Mouse (Mus musculus): ENCODE measurements around the gene Ccdc33. TPM values are rescaled to one million over a fixed set of nuclear protein-coding genes. Genes with fewer than 3 reads are reported as not detected.
A peak's percentile ranks its signal among the peaks of the same experiment; 100 is the strongest.

The Ccdc33 gene
- total RNA-seq, 2 experiments from 2014 or later, result not detected

DNA sequence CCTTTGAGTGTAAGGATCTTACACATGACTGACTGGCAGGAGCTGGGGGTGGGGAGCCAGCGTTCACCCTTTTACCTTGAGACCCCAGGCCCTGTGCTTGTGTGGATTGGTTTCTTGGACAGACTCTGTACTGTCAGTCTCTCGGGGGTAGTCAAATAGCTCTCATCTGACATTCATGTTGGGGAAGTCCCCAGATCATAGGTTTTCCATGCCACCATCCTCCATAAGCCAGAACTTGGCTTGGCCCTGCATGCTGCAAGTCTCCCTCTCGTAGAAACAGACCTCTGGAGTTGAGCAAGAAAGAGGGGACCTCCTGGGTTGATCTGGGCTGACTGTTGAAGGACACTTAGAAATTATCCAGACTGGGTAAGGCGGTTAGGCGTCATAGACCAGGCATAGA lies 100.2 kb downstream of the Ccdc33 start:
- no peak for ATAC-seq (replicated peaks; ENCODE audit: poor library complexity, severe bottlenecking)

DNA sequence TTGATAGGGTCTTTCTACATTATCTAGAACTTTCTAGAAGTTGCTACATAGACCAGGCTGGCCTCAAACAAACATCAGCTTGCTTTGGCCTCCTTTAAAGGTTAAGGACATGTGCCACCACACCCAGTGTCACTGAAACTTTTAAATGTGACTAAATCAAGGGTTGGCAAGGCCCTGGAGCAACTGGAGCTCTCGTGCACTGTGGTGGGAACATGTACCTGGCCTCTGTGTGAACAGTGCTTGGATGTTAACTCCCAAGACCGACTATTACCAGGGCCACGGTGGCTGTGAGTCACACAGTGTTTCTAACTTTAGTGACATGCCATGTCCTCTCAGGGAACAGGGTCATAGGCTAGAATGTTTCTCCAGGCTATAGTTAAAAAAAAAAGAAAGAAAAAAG lies 101.7 kb downstream of the Ccdc33 start:
- no peak for ATAC-seq (replicated peaks; ENCODE audit: poor library complexity, severe bottlenecking)

DNA sequence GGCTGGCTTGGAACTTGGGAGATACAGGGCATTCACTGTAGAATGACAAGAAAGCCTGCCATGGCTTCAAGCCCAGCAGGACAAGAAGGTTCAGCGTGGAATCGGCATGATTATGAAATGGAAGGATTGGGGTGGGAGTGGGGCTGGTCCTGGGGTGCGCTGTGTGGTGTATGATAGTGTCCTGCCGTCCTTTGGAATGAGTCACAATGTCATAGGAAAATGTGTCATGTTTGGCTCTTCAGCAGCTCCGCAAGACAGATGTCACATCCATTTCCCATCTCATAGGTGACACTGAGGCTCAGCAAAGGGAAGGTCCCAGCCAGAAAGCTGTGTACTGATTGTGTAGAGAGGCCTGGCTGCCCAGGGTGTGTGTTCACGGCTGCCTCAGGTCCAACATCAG lies 102.8 kb downstream of the Ccdc33 start:
- ATAC-seq (replicated peaks; ENCODE audit: poor library complexity, severe bottlenecking), result no peak

DNA sequence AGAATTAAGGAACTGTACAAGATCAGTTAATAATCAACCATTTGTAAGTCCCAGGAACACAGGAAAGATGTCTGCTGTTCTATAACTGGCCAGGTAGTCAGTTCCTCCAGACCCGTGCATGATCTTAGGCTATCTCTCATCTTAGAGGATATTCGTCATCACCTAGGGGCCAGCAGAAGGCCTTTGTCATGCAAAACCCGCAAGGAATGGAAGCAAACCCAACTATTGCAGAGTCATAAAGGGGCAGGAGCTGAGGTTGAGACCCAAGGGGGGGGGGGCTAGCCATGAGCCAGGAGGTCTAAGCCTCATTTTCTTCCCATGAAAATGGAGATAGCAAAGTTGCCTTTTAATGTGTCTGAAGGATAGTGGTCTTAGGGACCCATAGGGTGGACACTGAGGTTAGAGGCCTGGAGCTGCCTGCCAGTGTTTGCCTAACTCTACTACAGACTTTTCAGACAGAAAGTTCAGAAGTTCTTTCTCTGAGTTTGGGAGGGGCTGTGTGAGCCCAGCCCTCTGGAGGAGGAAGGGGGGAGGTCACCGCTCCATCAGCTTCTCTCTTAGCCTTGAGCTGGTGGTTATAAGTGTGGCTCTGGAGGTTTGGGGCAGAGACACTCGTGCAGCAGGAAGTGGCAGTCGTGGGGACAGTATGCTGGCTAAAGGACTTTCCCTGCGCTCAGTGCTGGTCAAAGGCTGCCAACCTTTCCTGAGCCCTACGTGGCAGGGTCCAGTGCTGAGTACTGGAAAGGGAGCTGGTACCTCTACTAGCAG lies 104.0 kb downstream of the Ccdc33 start:
- peak; percentile 62 for ATAC-seq (replicated peaks; ENCODE audit: poor library complexity, severe bottlenecking)

DNA sequence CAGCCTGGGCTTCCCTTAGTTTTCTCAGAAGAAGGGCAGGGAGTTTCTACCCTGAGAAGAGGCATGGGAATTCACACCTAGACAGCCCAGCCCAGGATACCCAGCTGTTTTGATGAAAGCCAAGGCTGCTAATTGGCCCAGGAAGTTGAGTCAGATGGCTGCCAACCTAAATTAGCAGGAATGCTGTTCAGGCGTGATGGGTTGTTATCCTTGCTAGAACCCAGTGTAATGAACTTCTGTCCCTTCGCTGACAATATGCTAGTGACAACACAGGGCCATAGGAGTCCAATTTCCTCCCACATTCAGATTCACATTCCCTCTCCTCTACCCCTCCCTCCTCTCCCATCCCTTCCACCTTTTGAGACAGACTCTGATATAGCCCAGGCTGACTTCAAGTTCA lies 105.7 kb downstream of the Ccdc33 start:
- ATAC-seq (replicated peaks; ENCODE audit: poor library complexity, severe bottlenecking), result no peak

DNA sequence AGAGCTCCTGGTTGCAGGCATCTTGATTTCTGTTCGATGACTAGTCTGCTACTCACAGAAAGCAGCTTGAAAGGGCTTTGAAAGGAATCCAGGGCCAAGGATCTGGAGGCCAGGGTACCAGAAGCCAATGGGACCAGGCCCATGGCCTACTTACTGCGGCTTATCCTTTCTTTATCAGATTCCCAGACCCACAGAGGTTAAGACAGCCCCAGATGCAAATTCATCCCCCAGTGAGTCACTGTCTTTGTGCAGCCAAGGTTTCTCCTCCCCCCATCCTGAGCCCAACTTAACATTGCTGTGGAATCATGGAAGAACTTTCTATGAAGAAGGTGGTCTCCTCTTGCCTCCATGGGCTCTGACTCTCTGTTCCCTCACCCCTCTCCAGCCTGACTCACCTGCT lies 106.1 kb downstream of the Ccdc33 start:
- no peak for ATAC-seq (replicated peaks; ENCODE audit: poor library complexity, severe bottlenecking)

DNA sequence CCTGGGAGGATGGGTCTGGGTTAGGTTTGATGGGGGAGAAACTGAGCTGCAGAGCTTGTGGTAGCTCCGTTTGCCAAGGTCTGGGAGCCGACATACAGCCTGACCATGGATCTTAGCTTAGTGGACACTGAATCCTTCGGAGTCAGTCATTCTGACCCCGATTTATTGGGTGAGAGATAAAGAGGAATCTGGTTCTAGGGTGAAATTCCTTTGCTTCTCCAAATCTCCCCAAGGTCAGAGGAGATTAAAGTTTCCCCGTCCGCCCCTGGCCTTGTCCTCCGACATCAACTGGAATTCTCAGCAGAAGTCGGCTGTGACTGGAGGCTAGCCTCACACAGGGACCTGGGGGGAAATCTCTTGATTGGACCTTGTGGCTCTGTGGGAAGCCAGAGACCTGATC lies 107.1 kb downstream of the Ccdc33 start:
- no peak for ATAC-seq (replicated peaks; ENCODE audit: poor library complexity, severe bottlenecking)

DNA sequence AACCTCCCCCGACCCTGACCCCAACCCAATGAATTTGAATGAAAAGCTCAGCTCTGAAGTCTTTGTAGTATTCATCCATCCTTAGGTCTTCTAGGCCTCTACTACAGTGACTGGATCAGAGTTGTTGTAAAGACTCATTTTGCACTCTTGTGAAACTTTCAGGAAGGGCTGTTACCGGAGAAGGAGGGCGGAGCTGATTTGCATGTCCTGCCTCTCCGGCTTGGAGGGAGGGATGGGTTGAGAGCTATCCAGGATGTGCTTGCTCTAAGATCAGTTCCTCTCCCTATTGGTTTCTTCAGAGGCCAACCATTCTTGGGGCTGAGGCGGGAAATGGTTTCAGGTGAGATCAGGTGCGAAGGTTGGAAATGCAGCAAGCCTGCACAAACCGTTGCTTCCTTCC lies 107.6 kb downstream of the Ccdc33 start:
- ATAC-seq (replicated peaks; ENCODE audit: poor library complexity, severe bottlenecking), result peak; percentile 56

DNA sequence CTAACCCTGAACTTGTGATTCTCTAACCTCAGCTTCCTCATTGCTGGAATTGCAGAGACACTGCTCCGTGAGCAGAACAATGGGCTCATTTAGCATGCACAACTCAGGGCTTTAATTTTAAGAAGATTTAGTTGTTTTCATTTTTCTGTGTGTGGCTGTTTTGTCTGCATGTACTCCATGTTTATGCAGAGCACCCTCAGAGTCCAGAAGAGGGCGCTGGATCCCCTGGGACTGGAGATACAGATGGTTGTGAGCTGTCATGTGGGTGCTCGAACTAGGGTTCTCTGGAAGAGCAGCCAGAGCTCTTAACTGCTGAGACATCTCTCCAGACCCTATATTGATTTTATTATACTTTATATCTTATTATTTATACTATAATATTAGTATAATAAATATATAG lies 109.0 kb downstream of the Ccdc33 start:
- no peak for ATAC-seq (replicated peaks; ENCODE audit: poor library complexity, severe bottlenecking)

DNA sequence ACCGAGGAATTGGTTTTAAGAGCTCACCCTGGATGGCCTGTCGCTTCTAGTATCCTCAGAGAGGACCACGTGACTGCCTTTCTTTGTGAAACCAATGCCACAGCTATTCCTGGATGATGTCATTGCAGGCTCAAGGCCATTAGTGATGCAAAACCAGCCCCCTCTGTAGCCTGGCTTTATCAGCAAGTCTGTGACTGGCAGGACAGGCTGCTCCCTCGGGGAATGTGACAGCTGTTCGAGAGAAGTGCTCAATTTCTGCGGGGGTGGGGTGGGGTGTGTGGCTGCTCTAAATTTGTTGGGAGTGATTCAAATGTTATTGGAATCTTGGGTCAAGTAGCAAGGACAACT lies 109.6 kb downstream of the Ccdc33 start:
- ATAC-seq (replicated peaks; ENCODE audit: poor library complexity, severe bottlenecking), result no peak

DNA sequence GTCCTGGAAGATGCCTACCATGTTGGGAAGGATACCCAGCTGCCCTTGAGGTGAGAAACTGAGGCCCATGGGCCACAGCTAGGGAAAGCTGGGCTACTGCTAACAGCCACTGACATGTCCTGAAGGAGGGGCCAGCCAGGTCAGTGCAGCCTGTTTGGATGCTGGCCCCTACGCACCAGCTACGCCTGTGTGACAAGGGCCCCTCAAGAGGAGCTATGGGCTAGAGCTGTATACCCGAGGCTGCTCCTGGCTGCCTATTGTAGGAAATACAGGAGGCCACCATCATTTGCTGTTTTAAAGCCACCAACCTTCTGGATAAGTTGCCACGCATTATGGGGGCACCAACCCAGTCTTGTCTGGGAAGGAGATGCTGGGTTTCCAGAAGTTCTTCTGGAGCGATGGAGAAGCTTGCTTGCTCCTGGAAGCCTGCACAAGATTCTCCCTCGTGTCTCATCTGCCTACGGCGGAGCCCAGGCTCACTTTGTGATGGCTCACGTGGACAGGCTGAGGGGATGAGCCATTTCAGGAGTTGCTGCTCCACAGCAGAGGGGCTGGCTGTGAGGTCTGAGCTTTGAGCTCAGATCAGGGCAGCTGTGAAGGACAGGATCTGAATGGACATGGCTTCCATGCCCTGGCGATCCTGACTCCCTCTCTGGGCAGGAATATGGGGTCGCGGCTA lies 110.1 kb downstream of the Ccdc33 start:
- ATAC-seq (replicated peaks; ENCODE audit: poor library complexity, severe bottlenecking), result no peak

DNA sequence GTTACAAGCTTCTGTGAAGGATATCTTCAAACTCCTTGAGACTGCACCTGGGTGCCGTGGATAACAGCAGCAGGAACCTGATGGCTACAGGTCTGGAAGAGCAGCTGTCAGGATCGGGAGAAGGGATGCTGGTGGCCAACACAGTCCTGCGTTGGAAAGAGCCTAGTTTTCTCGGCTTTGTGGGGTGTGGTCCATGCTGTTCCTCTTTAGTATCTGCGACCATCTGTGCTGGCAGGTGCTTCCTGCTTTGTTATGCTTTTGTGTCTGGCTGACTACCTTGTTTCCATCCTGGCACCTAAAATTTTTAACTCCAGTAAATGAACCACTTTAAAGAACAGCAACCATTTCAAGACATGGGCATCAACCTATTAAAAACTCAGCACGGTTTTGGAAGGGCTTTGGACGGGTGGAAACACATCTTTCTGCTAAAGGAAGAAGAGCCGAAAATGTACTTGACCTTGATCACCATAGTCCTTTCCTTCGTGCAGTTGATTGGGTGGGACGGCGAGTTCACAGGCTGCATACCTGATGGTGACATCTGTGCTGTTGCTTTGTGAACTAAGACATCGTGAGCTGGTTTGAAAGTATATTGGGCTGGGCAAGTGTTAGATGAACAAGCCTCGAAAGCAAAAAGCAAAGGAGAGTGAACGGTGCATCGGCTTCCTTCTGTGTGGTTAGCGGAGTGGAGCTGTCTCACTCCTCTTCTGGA lies 112.7 kb downstream of the Ccdc33 start, which contains the start of gene Cyp11a1:
Gene Cyp11a1 (plus strand): TSS at position 659 of the 709 bp plus-strand sequence.
- ATAC-seq (replicated peaks; ENCODE audit: poor library complexity, severe bottlenecking), result no peak

DNA sequence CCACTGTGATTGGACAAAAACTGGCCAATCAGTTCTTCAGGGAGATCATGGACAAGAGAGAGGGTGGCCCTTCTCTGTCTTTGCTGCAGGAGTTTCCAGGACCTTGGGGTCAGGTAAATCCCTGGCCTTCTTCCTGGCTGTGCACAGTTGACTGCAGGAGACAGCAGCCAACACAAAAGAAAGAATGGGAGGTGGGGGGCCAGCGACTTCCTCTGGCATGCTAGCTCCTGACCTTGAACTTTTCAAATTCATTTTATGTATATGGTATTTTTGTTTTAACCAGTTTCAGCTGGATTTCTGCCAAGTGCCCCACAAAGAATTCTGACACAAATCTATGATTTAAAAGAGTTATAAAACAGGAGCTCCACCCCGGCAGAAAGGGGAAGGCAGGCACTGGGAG lies 115.4 kb downstream of the Ccdc33 start:
- ATAC-seq (replicated peaks; ENCODE audit: poor library complexity, severe bottlenecking), result no peak

DNA sequence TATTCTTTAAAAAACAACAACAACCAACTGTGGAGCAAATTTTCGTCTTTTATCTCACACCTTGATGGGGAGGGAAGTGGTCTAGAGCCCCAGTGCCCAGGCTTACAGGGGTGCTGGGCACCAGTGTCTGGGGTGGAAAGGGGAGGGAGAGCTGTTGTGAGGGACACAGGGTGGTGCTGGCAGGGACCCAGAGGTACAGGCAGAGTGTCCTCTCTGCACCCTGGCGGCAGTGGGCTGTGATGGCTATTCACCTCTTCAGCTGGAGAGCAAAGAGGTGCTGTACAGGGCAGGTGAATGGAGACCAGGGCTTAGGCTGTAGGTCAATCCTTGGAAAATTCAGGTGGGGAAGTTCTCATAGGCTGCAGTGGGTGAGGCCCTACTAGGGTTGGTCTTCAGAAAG lies 118.9 kb downstream of the Ccdc33 start:
- no peak for ATAC-seq (replicated peaks; ENCODE audit: poor library complexity, severe bottlenecking)

DNA sequence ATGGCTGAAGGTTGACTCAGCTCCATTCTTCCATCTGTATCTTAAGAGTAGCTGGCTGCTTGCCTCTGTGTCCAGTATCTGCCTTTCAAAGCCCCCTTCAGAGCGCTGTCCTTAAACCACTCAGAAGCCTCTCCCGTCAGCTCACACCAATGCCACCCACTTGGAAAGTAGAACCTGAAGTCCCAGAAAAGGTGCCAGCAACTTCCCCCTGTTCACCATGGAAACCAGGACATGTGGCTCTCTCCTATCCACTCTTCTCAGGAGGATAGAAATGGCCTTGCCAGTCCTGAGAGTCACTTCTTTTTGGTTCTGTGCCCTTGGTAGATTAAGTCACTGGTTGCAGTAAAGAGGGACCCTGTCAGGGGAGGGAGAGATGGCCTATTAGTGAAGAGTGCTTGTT lies 119.9 kb downstream of the Ccdc33 start:
- no peak for ATAC-seq (replicated peaks; ENCODE audit: poor library complexity, severe bottlenecking)

DNA sequence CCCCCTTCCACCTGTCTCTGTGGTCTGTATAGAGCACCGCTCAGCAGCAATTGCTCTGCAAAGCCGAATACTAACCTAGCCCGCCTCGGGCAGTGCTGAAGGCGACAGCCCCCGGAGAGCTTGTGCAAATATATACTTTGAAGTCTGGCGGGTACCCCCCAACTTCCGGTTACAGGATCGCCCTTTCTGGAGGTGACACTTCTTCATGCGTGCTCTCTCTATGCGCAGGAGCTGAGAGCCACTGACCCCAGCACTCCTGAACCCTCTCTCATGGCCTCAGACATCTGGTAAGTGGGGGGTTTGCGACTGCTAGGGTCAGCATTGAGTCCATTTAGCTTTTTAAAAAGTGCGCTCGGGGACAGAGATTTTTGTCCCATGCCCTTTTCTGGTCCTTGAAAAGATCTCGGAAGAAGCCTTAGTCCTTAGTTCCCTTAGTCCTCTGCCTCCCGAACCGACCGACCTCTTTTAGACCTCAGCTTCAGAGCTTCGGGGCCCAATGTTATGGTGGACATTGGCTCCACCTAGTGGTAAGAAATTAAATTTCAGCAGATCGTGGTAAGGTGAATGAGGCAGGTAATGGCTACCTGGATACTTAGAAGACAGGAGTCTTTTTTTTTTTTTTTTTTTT lies 120.5 kb downstream of the Ccdc33 start:
- ATAC-seq (replicated peaks; ENCODE audit: poor library complexity, severe bottlenecking), result peak; percentile 77

DNA sequence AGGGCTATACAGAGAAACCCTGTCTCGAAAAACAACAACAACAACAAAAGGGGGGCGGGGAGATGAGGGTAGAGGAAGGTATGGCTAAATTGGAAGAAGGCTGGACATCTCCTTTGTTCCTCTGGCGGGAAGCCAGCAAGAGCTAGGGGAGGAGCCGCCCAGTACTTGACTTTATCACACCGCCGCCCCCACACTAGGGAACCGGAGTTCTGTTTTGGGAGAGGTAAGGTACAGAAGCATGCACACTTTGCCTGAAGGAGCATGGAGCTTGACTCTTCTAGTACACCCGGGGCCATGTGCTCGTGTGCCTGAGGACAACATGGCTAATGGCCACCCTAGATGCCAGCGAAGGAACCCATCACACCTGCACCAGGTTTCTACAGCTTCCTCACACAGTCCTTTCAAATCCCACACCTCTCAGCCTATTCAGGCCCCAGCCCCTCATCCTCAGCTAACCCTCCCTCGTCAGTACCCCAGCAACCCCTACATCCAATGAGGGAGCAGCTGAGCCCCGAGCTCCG lies 121.1 kb downstream of the Ccdc33 start:
- no peak for ATAC-seq (replicated peaks; ENCODE audit: poor library complexity, severe bottlenecking)

DNA sequence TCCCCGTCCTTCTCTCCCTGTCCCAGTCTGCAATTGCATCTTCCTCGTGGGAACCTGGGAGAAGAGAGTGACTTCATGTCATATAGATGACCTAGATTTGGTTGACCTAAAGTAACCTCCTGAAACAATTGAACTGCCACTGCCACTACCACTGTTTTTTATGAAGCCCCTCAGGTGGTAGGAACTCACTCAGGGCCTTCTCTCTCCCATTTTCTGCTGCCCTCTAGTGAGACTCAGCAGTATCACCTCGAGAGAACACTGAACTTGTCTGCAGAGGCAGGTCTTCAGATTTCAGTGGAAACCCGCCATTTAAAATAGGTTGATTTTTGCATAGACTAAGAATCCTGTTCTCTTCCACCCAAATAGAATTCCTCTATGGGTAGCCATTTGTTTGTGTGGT lies 123.3 kb downstream of the Ccdc33 start:
- no peak for ATAC-seq (replicated peaks; ENCODE audit: poor library complexity, severe bottlenecking)

DNA sequence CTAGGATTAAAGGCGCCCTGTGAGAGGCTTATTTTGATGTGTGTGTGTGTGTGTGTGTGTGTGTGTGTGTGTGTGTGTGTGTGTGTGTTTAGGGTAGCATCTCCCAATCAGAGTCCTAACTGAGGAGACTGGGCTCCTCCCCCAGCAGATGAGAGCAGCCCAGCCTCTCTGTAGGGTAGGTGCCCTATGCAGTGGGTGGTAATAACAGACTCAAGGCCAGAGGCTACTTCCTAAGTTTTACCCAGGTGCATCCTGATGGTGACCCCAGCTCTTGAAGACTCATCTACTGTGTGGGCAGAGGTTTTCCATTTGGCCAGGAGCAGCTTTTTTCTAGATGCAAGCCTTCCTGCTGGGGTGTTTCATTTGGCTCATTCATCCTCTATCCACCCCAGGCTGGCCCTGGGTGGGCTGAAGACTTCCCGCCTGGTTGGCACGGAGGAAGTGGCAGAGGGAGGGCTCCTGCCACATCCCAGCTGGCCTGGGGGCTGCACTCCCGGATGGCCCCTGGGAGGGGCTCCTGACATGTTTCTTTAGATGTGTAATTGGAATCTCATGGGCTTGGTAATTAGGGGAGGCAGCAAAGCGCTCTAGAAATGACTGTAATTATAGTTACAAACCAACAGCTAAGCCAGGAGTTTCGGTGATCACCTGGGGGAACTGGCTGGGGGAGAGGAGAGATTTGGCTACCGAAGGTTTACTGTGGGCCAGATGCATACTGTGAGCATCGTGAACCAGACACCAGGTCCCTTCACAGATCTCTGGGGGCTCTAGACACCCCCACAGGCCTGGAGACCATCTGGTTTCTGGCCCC lies 125.6 kb downstream of the Ccdc33 start:
- ATAC-seq (replicated peaks; ENCODE audit: poor library complexity, severe bottlenecking), result no peak

DNA sequence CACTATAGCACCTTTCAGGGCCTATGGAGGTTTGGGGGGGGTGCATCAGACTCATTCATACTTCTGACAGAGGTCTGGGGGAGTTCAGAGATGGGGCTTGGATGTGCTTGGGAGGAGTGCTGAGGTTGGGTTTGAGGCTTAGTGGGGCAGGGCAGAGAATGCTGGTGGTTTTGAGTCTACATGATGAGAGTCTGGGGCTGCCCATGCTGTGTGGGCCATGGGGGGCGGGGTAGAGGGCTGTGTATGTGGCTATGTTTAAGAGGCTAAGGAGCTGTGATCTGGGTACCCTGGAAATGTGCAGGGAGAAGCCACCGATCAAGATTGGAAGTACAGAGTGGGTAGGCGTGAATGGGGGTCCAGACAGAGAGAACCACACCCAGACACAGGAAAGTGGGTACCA lies 126.6 kb downstream of the Ccdc33 start:
- ATAC-seq (replicated peaks; ENCODE audit: poor library complexity, severe bottlenecking), result no peak
